Mouse (Mus musculus) B cell, adult (primary cell): ENCODE data around the gene Cep95. TPM values are rescaled to one million over a fixed set of nuclear protein-coding genes. Genes with fewer than 3 reads are reported as not detected.

Experiments
- total RNA-seq: library from RNA; stranded (reverse); gene quantifications from 4 replicates; pipeline ENCODE4 v1.2.4, GENCODE M21; 2023; ENCODE audit not compliant: inconsistent age

Cep95 gene
- total RNA-seq: 22.1 to 26.8 TPM (median 25.0 TPM) in 4 replicates

GRCm38 (mm10) chr11:106788775-106789459 is at the start of gene Cep95, which contains the start of gene Ddx5:
Gene Cep95, plus strand, starts transcription at chr11:106789252.
Gene Ddx5, minus strand, starts transcription at chr11:106789185.

GRCm38 (mm10) chr11:106750121-106750751 is 38.8 kb upstream of the Cep95 start, which contains the start of gene Pecam1:
Gene Pecam1, minus strand, starts transcription at chr11:106750628.

GRCm38 (mm10) chr11:106751039-106752018 is 37.7 kb upstream of the Cep95 start, which contains the start of gene Milr1:
Gene Milr1, plus strand, starts transcription at chr11:106751226.

GRCm38 (mm10) chr11:106779388-106780088 is 9.5 kb upstream of the Cep95 start, which contains the start of gene Polg2:
Gene Polg2, minus strand, starts transcription at chr11:106779537.

Other genes with a start within 250 kb of the Cep95 start
- gene Tex2, start 175.8 kb upstream of the Cep95 start, total RNA-seq: 12.8 to 15.2 TPM (median 14.2 TPM) in 4 replicates
- 248 to 257 TPM (median 252 TPM) in 4 replicates for gene Pecam1, start 38.6 kb upstream of the Cep95 start, total RNA-seq
- 12.6 to 19.4 TPM (median 16.0 TPM) in 4 replicates for gene Milr1, start 38.0 kb upstream of the Cep95 start, total RNA-seq
- 45.7 to 64.9 TPM (median 59.4 TPM) in 4 replicates for gene Polg2, start 9.7 kb upstream of the Cep95 start, total RNA-seq
- 3,426 to 3,675 TPM (median 3,477 TPM) in 4 replicates for gene Ddx5, start 67 bp upstream of the Cep95 start, total RNA-seq
- gene Smurf2, start 131.5 kb downstream of the Cep95 start, total RNA-seq: 47.1 to 53.1 TPM (median 48.3 TPM) in 4 replicates
- gene Kpna2, start 210.3 kb downstream of the Cep95 start, total RNA-seq: 19.4 to 31.3 TPM (median 25.4 TPM) in 4 replicates
- gene 1810010H24Rik, start 236.4 kb downstream of the Cep95 start, total RNA-seq: 4.0 to 5.5 TPM (median 4.9 TPM) in 4 replicates